Mouse (Mus musculus): ENCODE measurements around the gene Itgb4.

GRCm38 (mm10) chr11:115975083-115975420 lies 543 bp downstream of the Itgb4 start:
- TF ChIP-seq POLR2A (IDR thresholded peaks at IDR 0.05; ENCODE audit: insufficient read length, low read depth): no peak
- no peak for TF ChIP-seq CEBPB (IDR thresholded peaks at IDR 0.05; ENCODE audit: insufficient read depth, poor library complexity, severe bottlenecking)
- no peak for TF ChIP-seq POLR2AphosphoS2 (IDR thresholded peaks at IDR 0.05; ENCODE audit: insufficient read length, low read depth)

Measured in myocyte (in vitro differentiated cells).